Mouse (Mus musculus): ENCODE results near the gene Ttll5. TPM values are rescaled to one million over a fixed set of nuclear protein-coding genes. Genes with fewer than 3 reads are reported as not detected.

The Ttll5 gene
- total RNA-seq, 2 experiments from 2014 or later, result 14.2 to 15.3 TPM

DNA sequence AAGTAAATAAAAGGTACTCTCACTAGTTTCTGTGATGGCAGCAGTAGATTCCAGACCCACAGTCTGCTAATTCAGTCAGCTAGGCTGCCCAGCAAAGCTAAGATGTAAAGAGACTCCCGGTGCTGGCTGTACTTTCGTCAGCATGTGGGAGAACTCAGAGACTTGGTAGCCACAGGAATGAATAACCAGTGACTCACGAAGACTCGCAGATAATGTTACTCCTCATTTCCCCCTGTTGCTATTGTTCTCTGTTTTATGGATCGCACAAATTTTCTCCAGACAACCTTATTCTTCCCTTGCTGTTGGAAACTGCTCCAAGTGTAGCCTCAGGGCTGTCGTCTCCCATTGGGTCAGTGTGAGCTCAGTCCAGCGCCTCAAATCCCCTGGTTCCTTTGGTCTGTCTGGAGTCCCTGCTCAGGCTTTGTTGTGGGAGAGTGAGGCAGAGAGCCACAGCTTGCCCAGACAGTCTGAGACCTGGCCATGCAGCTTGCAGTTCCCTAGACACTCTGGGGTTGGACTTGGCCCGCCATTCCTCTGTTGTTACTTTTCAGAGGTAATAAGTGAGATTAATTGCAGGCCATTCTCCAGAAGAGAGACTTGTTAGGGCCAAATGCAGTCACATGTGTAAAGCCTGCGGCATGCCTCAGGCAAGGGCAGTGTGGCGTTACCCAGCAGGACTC, 135.5 kb downstream of the Ttll5 start:
- intact Hi-C loops (cut with DNase I), result no loop called here
- DNase-seq, result peak in 1 of 2 experiments; percentile 17

DNA sequence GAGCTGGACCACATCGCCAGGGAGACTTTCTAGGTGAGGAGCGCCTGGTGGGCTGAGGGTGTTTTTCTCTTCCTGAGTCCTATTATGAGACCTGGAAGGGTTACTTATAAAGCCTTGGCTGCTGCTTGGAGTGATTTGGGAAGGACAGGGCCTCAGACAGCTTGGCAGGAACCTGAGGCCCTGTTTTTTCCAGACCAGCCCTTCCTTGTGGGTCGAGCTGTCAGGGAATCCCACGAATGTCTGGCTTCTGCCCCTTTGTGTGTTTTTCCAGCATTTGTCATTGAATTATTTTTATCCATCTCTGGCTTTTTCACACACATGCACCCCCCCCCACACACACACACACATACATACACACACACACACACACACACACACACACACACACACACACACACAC, 136.2 kb downstream of the Ttll5 start:
- intact Hi-C loops (cut with DNase I), result no loop called here
- DNase-seq, result peak in 1 of 2 experiments; percentile 15

DNA sequence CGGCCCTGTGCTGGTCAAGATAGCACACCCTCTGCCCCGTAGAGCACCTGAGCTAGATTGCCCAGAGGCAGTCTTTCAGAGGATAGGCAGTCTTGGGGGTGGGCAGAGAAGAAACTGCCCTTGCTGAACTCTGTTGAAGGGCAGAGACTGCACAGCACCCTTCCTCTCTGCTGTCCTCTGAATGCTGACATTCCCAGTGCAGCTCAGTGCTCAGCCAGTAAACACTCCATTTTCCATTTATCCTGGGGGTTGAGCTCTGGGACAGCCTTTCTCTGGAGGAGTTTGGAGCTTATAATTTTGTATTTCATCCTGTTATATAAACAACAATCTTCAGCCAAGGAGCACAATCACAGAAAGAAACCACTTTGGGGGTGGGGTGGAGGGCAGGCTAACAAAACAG, 138.7 kb downstream of the Ttll5 start:
- DNase-seq, result no peak
- intact Hi-C loops (cut with DNase I), result no loop called here

DNA sequence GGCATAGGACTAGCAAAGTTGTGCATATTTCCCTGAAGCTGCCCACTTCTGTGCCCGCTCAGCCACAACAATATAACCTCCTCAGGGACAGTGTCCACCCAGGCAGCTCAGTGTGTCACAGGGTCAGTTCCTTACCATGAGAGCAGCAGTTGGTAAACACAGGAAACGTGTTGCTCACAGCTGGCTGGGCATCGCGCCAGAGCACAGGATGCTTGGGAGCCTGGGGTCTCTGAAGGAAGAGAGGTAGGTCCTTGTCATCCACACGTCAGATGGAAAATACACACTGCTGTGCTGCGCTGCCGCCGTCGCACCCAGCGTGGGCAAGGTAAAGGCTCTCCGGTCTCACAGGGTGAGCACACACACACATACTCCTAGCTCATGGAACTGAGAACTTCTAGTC, 139.2 kb downstream of the Ttll5 start:
- DNase-seq, result peak; percentile 54 to 69
- intact Hi-C loops (cut with DNase I), result no loop called here

DNA sequence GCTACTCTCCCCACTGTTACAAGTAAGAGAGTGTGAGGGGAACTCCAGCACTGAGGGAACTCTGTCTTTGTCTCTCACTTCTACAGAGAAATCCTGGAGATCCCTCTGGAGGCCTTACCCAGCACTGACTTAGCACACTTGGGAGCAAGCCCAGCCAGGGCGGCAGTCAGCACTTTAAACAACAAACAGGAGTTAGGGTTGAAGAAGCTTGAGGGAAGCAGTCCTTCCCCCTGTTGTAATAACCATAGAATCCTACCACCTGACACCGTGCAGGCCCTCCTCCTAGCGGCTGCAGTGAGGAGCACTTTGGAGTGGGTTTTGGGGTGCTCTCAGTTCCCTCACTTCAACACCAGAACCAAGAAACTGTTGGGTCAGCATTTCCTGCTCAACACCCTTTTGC, 140.0 kb downstream of the Ttll5 start:
- DNase-seq, result no peak
- intact Hi-C loops (cut with DNase I), result no loop called here

DNA sequence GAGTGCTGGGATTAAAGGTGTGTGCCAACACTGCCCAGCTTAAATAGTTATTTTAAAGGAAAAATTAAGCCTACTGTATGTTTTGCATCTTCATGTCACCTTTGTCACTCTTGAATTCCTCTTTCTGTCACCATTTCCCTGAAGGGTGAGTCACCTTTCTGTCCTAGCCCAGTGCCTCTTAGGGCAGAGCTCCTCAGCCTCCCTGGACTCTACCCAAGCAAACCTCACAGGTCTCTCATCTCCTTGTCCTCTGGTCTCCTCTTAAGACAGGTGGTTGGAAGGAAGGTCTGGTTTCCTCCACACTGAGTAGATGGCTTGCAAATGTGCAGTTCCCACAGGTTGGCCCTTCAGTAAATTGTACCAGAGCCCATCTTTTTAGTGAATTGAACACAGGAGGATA, 143.4 kb downstream of the Ttll5 start:
- DNase-seq, result no peak
- intact Hi-C loops (cut with DNase I), result no loop called here

DNA sequence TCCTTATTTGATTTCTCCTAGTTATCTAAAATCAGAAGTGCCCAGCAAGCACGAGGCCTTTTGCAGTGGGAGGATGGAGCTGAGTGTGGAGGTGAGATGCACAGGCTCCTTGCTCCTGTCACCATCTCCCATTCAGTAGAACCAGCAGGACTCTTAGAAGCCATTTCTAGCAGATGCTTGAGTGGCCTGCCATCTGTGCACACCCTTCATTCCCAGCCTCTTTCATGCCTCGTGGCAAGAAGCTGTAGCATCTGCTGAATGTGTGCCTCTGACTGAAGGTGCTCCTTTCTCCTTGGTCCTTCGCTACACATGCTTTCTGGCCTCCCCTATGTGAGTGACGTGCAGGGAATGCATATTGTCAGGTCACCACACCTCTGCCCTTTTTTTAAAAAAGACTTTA, 143.9 kb downstream of the Ttll5 start:
- intact Hi-C loops (cut with DNase I), result no loop called here
- DNase-seq, result no peak

DNA sequence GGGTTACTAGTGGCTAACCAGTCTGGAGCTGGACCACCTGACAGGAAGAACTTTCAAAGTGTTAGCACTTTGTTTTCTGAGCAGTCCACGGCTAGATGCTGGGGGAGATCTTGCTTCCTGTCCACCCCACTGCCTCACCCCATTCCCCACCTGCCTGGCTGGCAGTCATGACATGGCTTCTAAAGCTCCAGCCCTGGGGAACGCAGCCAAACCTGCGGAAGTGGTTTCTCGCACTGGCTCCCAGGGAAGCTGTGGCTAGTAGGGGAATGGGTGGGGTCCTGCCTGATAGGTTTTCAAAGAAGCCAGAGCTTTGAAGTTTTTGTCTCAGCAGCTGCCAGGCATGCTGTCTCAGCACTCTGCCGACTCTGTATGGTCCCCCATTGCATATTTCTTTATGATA, 145.1 kb downstream of the Ttll5 start:
- DNase-seq, result no peak
- intact Hi-C loops (cut with DNase I), result no loop called here

DNA sequence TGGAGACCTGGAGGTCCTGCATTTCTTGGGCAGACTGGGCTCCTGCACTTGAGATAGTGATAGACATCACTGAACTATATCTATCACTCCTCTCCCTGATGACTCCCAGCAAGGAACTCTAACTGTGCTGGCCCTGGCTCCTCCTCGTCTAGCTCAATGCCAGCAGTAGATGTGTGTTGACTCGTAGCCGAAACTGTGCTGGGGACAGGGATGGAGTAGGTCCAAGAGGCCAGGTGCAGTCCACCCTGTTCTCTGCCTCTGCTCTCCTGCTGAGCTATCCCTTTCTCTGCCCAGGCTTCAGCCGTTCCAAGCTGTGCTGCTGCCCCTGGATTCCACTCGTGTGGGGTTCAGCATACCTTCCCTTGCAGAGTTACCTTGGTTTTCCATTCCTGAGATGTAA, 145.7 kb downstream of the Ttll5 start:
- DNase-seq, result no peak
- intact Hi-C loops (cut with DNase I), result no loop called here

DNA sequence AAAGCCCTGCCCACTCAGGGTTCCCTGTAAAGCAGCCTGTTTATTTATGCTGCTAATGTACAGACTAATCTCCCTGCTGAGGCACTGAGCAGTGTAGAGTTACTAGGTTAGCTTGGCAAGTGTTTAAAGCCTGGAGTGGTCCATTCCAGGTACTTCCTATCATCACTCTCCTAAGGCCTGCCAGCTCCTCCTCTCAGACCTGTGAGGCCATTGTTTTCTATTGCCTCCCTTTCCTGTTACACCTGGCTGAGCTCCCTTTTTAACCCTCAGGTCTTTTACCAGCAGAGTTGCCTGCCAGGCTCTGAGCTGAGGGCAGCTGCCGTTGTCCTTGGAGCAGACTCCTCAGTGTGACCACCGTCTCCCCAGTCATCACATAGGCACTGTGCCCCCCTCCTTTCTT, 146.3 kb downstream of the Ttll5 start:
- no peak for DNase-seq

DNA sequence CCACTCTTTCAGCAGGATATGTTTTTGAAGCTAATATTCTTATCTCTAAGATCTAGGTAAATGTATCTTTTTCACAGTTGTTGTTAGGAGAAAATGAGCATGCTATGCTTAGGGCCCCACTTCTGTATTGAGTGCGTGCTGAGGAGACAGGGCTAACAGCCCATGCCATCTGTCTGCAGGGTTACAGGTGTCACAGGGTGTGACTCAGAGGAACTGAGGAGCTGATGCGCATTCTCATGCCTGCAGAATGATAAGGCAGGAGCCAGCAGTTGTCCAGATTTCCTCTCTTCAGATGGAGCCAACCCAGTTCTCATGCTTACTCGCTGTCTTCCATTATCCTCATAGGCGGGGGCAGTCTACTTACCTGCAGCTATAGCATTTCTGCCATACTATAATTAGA, 147.2 kb downstream of the Ttll5 start:
- intact Hi-C loops (cut with DNase I), result no loop called here
- DNase-seq, result no peak

More for the DNA sequence above, 146.3 kb downstream of the Ttll5 start:
- intact Hi-C loops (cut with DNase I), result no loop called here

DNA sequence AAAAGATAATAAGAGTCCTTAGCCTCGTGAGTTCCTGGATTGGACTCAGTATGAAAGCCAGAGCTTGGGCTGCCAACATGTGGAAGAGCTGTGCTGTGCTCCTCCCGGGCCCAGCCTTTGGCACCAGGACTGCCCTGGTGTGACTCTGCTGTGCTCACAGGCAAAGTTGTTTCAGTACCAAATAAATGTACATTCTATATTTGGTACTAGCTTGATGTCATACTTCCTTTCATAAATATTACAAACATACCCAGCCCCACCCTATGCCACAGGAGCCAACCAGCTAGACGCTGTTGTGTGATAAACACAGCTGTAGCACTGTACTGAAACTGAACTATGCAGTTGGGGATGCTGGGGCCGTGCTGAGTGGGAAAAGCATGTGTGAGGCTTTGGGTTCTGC, 149.1 kb downstream of the Ttll5 start:
- intact Hi-C loops (cut with DNase I), result no loop called here
- peak in 1 of 2 experiments; percentile 43 for DNase-seq

DNA sequence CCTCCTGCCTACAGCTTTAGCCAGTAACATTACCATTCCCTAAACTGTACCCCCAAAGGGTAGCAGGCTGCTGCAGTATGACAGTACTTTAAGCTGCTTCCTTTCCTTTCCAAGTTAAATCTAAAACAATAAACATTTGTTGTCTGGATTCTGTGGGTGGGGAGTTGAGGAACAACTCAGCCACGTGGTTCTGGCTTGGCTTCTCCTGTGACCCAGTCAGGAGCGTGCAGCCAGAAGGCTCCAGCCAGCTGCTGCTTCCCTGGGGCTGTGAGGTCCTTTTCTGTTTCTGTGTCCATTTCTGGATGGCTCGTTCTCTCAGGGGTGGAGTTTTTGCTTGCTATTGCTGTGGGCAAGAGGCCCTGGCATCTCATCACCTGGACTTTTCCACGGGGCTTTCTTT, 149.6 kb downstream of the Ttll5 start:
- intact Hi-C loops (cut with DNase I), result no loop called here
- DNase-seq, result peak; percentile 66 to 68

DNA sequence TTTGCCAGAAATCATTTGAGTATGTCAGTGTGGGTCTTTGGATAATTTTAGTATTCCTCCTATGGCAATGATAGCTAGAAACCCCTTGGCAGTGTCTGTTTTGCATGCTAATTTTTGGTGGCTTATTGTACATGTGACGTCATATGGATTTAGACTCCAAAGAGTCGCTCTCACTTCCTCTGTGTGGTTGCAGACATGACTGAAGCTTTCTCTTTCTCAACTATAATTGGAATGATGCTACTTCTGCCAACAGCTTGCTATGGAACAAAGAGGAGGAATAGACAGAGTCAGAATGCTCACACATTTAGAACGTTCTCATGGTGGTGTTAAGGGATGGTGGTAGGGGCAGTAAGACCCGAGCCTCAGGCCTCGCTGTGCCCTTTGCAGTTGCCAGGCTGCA, 155.5 kb downstream of the Ttll5 start:
- intact Hi-C loops (cut with DNase I), result no loop called here
- no peak for DNase-seq

DNA sequence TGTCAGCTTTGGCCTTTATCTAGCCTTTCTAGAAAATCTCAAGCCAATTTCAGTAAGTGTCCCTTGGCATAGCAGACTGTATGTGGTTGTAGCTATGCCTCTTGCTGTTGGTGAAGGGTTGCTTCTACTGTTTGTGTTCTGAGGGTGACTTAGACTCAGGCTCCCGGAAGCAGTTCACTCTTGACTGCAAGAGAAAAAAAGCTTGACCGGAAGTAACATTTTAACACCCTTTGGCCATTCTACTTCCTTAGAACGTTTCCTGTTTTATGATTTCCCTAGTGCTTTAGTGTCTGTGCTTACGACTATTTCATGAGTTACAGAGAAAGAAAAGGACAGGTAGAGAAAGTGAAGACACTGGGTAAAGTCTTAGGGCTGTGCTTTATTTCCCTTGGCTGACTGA, 161.1 kb downstream of the Ttll5 start:
- intact Hi-C loops (cut with DNase I), result no loop called here
- no peak for DNase-seq

DNA sequence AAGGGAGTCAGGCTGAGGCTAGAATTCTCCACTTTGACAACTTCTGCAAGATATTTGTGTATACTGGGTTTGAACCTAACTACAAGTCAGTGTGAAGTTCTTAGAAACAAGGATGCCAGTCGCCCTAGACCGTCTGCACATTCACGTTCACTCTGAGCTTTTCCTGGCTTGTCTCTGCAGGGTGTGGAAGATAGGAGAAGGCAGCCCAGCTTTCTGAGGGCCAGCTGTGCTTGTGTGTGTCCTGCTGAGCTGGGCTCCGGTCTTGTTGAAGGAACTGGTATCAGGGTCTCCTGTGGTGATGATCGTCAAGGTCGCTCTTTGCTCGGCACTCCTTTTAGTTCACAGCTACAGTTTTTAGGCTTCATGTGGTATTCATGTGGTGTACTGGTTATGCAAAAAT, 161.6 kb downstream of the Ttll5 start:
- intact Hi-C loops (cut with DNase I), result no loop called here
- peak in 1 of 2 experiments; percentile 41 for DNase-seq

DNA sequence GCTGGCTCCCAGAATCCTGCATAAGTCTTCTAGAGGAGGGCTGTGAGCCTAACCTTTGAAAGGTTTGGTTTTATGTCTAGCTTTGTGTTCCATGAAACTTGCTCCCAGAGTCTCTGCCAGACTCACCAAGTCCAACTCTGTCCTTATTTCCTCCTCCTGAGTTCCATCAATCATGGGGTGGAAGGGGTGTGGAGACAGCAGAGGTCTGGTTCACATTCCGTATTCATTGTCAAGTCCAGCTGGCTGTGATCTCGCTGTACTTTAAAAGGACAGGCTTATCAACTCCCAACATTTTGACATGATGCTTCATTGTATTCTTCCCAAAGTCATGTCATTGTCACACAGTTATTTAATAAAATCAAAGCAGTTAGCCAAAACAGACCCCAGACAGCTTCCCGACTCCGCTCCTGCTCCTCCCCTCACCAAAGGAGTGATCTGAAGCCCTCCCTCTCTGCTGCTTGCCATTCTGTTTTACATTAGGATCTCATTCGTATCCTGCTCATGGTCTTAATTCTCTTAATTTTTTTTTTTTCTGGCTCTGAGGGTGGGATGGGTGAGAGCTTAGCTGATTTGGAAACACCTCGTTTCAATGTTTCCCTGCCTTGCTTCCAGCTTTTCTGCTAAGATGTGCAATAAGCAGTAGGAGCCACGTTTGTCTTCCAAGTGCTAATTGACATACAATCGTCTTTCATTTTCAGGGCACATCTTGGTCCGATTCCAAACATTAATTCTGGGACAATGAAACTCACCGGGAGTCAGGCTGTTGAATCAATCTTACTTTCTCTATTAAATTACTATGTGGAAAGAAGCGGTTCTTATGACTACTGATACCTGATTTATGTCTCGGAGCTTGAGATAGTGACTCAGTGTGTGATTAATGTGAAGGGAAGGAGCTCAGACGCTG, 162.3 kb downstream of the Ttll5 start:
- peak; percentile 58 to 59 for DNase-seq
- intact Hi-C loops (cut with DNase I), result no loop called here

DNA sequence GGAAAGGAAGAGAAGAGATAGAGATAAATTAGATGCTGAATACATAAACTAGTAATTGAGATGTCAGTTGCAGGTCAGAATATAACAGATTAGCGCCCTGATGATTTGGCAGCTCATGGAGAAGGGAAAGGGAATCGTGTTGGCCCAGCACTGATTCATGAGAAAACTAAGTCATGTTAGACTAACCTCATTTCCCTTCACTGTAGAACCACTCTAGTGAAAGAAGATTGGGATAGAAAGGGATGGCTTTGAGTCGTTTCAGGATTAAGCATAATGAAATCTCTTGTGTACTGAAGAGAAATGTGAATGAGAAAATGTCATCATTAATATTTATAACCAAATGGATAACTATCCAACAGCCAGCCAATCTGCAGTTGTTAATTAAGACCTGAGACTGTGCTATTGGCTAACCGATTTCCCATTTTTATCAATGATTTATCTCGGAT, 163.0 kb downstream of the Ttll5 start:
- intact Hi-C loops (cut with DNase I), result no loop called here
- DNase-seq, result no peak

DNA sequence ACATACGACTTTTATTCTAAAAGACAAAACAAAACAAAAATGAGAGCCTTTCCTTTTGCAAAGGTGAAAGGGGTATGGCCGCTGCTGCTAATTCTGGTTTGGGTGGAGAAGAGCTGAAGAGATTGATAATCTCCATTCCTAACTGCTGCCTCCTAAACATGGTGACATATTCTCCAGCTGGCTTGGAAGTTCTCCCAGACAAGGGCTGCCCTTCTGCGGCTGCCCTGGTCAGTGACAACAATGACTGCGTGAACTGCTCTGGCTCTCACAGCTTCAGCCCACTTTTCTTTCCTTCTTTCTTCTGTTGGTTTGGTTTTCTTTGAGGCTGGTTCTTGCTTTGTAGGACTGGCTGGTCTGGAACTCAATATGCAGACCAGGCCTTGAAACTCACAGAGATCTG, 163.7 kb downstream of the Ttll5 start:
- peak; percentile 40 to 46 for DNase-seq
- intact Hi-C loops (cut with DNase I), result no loop called here

DNA sequence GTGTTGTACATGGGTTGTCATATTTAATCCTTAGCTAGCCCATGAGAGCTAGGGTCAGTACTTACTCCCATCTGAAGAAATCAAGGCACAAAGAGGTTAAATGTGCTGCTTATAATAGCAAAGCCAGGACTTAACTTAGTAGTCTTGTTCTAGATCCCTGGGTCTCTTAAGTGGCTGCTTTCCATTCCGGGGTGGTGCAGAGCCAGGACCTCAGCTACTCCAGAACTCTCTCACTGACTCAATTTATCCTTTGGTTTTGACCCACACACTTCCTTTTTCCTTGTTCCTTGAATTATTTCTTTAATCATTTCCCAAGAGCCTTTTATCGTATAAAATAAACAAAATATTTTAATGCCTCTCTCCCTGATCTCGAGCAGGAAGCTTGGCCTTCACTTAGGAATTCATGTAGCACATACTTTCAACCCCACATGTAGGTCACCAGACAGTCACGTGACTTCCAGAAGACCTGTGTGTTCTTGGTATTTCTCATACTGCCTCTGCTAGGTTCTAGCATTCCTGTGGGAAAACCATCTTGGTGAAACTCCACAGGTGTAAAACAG, 164.4 kb downstream of the Ttll5 start:
- DNase-seq, result no peak
- intact Hi-C loops (cut with DNase I), result no loop called here

DNA sequence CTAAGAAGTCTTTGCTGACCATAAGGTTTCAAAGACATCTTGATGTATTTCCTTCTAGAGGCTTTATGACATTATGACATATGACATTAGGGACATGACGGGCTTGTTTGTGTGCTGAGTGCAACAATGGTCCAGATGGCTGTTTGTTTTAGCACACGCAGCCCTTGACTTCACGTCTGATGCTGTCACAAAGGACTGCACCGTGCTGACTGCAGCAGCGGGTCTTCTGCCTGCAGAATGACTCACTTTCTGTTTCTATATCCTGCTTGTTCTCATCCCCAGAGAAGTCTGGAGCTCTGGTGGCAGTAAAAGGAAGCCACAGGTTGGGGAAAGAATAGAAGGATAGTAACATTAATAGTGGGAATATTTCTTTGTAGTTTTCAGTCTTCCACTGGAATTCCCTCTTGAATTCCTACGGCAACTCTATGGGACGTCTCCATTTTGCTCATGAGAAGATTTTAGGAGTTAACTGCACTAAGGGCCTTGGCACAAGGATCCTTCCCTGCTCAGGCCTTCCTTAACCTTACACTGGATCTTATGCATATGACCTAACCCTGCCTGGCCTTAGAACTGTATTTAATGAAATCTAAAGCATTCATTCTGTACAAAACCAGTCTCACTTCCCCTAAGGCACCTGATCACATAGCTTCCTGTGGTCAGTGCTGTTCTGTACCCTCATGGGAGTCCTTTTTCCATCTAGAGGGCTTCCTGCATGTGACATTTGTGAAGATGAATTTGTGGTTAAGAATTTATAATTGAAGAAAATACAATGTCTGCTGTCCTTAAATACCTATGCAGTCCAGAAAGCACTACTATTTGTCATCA, 167.8 kb downstream of the Ttll5 start:
- intact Hi-C loops (cut with DNase I), result no loop called here

More for the DNA sequence above, 167.8 kb downstream of the Ttll5 start:
- DNase-seq, result no peak
